Mouse (Mus musculus) liver, embryonic 14.5 days (tissue): ENCODE data around the gene Osbpl11. TPM values are rescaled to one million over a fixed set of nuclear protein-coding genes. Genes with fewer than 3 reads are reported as not detected.

Experiments used
- ATAC-seq: fragments of 200-750 bp; cut with Nextera tagmentation; 2 replicates; pipeline ENCODE4 v1.8.0; 2017; ENCODE audit warnings: moderate number of reproducible peaks, mild to moderate bottlenecking, moderate library complexity; ENCODE audit not compliant: insufficient read depth
- DNase-seq, 3 experiments: peaks; one replicate each; pipeline ENCODE4 v3.0.0-alpha.2; 2012 to 2013; ENCODE audit warnings: low read depth in 3 of 3, low spot score in 3 of 3
- H3K27ac ChIP-seq: fragments of 300-500 bp; sonication (generic); 2 replicates; pipeline ENCODE4 v1.5.1; 2014; ENCODE audit warnings: moderate library complexity, mild to moderate bottlenecking, control low read depth, inconsistent platforms
- H3K27me3 ChIP-seq: fragments of 300-500 bp; sonication (generic); 2 replicates; pipeline ENCODE4 v1.6.1; 2014; ENCODE audit warnings: mild to moderate bottlenecking, low read length, moderate library complexity; ENCODE audit not compliant: control insufficient read depth, insufficient read depth
- H3K36me3 ChIP-seq: fragments of 300-500 bp; sonication (generic); replicated peaks from 2 replicates; pipeline ENCODE4 v1.6.1; 2014; ENCODE audit warnings: low read depth; ENCODE audit not compliant: control insufficient read depth, insufficient read depth
- H3K4me1 ChIP-seq, 2 experiments: fragments of 200-500 bp in 1 of 2; fragments of 300-500 bp in 1 of 2; sonication (generic) in 1 of 2; replicated peaks; 2 replicates each; pipeline ENCODE4 v1.6.1; 2012 to 2014; ENCODE audit warnings: antibody characterized with exemption in 1 of 2, inconsistent platforms in 1 of 2, low read length in 1 of 2; ENCODE audit not compliant: control insufficient read depth in 2 of 2, insufficient read depth in 2 of 2
- H3K4me2 ChIP-seq: fragments of 300-500 bp; sonication (generic); 2 replicates; pipeline ENCODE4 v1.6.1; 2014; ENCODE audit warnings: low read depth, mild to moderate bottlenecking, control low read depth, moderate library complexity
- H3K4me3 ChIP-seq, 2 experiments: fragments of 200-500 bp in 1 of 2; fragments of 300-500 bp in 1 of 2; sonication (generic) in 1 of 2; 2 replicates each; pipeline ENCODE4 v1.5.1; 2012 to 2014; ENCODE audit warnings: low read depth in 2 of 2, low read length in 2 of 2, mild to moderate bottlenecking in 2 of 2, control low read depth in 1 of 2, inconsistent platforms in 1 of 2, moderate library complexity in 1 of 2; ENCODE audit not compliant: insufficient read depth in 1 of 2
- H3K9ac ChIP-seq: fragments of 300-500 bp; sonication (generic); replicated peaks from 2 replicates; pipeline ENCODE4 v1.6.1; 2014; ENCODE audit warnings: mild to moderate bottlenecking, control low read depth, moderate library complexity
- H3K9me3 ChIP-seq: fragments of 300-500 bp; sonication (generic); 2 replicates; pipeline ENCODE4 v1.6.1; 2016; ENCODE audit warnings: low read length, mixed read lengths; ENCODE audit not compliant: control insufficient read depth
- CTCF ChIP-seq: IDR thresholded peaks from 2 replicates; pipeline ENCODE4 v1.5.1; 2016; ENCODE audit warnings: antibody characterized with exemption, low read depth, control low read depth
- EP300 ChIP-seq: IDR thresholded peaks from 2 replicates; pipeline ENCODE4 v1.6.1; 2016; ENCODE audit warnings: antibody characterized with exemption, low read depth
- WGBS: fragments of 180-500 bp; shearing (Covaris S2); extraction: QIAGEN DNeasy Blood & Tissue Kit; methylation state at CpG from one replicate; pipeline ENCODE4 v1.1.7; 2014; ENCODE audit not compliant: insufficient replicate concordance; 5-methylcytosine and 5-hydroxymethylcytosine counted together
- polyA plus RNA-seq, 2 experiments: library from polyadenylated mRNA; depleted of rRNA in 1 of 2; stranded (reverse) in 1 of 2; unstranded in 1 of 2; fragments of >200 nt; fragmentation: Nextera tagmentation in 1 of 2; extraction: Ambion mirVana in 1 of 2; gene quantifications; 2 replicates each; pipeline versions ENCODE4 v1.2.1 to v1.2.3; 2012 to 2014

Osbpl11 gene
- polyA plus RNA-seq, 2 experiments: 3.3 to 4.3 TPM

DNA sequence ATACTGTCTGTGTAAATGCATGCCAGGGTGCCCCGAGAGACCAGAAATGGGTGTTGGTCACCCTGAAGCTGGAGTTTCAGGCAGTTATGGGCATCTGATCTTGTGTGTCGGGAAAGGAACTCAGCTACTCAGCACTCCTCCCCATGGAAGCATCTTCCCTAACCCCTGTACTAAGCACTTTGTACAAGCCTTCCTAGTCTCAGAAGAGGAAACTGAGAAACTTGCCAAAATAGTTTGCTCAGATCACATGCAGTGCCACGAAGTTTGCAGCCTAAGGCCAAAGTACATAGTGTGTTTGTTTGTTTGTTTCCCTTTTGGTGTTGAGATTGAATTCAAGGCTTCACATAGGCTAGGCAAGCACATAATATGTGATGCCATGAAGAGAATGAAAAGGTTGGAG is 5.0 kb upstream of the Osbpl11 start:
- no peaks in the 10 kb centered on the region for H3K9me3 ChIP-seq
- DNase-seq (no peak), ATAC-seq (no peak)
- H3K36me3 ChIP-seq: no peaks in the 10 kb centered on the region
- H3K9ac ChIP-seq: no peak overlapping the region
- H3K27ac ChIP-seq: no peak overlapping the region
- peaks cover 0 to 4% of the 10 kb centered on the region in 2 experiments; a peak in 1 of 4 replicates for H3K4me1 ChIP-seq
- H3K27me3 ChIP-seq: no peaks in the 10 kb centered on the region
- H3K4me3 ChIP-seq: no peak overlapping the region
- no peak for TF ChIP-seq CTCF
- no peak for TF ChIP-seq EP300
- WGBS: 52% methylated on average over 3 of the region's 3 CpGs
- no peak overlapping the region for H3K4me2 ChIP-seq

DNA sequence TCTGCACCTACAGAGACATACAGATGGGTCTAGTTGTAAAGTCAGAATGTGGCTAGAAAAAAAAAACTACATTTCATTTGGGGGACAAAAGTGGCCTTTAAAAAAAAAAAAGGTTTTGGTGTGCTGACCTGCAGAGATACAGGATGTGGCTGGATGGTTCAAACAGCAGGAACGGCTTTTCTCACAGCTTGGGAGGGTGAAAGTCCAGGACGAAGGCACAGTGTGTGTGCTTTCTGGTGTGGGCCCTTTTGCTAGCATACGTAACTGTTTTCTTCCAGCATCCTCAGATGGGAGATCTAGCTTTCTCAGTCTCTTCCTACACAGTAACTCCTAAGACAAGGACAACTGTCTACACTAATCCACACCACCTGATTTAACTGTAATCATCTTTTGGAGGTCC is 4.1 kb upstream of the Osbpl11 start:
- no peaks in the 10 kb centered on the region for H3K36me3 ChIP-seq
- no peak for ATAC-seq
- no peak for TF ChIP-seq EP300
- no peak for TF ChIP-seq CTCF
- no peak overlapping the region for H3K4me2 ChIP-seq
- no peak overlapping the region for H3K9ac ChIP-seq
- no peak overlapping the region for H3K4me3 ChIP-seq
- H3K27ac ChIP-seq: no peak overlapping the region
- H3K4me1 ChIP-seq: peaks cover under 1 to 5% of the 10 kb centered on the region in 2 experiments; a peak in 3 of 4 replicates
- H3K27me3 ChIP-seq: no peaks in the 10 kb centered on the region
- WGBS: 65% methylated on average over 3 of the region's 3 CpGs
- no peak for DNase-seq
- no peaks in the 10 kb centered on the region for H3K9me3 ChIP-seq

DNA sequence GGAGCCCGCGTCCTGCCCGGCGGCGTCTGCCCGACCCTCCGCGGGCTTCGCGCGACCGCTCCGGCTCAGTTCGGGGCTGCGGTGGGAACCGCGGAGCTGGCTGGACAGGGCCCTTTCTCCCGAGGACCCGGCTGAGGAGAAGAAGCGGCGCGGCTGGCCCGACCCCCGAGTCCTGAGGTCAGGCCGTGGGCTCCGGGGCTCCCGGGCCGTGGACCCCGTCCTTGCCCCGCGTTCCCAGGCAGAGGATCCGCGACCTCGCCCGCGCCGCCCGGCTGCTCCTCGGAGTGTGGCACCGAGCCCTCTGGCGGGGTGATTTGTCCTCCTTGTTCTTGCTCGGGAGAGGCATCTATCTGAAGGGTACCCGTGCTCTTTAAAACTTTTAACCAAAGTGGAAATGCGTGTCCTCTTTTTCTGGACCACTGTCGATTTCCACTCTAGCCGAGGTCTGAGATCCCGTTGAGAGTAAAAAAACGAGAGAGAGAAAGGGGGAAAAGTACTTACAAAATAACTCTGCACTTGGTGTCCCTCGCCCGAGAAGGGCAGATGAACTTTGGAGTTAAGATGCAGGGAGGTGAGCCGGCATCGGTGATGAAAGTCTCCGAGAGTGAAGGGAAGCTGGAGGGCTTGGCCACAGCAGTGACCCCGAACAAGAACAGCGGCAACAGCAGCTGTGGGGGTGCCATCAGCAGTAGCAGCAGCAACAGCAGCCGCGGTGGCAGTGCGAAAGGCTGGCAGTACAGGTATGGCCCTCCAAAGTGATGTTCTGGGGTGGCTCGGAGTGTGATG is 583 bp downstream of the Osbpl11 start:
- Histone ChIP-seq H3K36me3 (no peaks in the 10 kb centered on the region), H3K27me3 (no peaks in the 10 kb centered on the region), H3K27ac (peak overlapping the region; percentile 65), H3K4me1 (peaks cover 6 to 9% of the 10 kb centered on the region in 2 experiments), H3K4me2 (peak overlapping the region; percentile 98), H3K9me3 (no peaks in the 10 kb centered on the region), H3K9ac (peak overlapping the region; percentile 99), H3K4me3 (peak overlapping the region; percentile 65 to 99)
- TF ChIP-seq CTCF: peak; percentile 18; the same call in 1 of the 2 replicates
- no peak for TF ChIP-seq EP300
- ATAC-seq (peak; percentile 76), DNase-seq (peak in 1 of 3 experiments; percentile 35)
- under 1% methylated on average over 56 of the region's 59 CpGs for WGBS

DNA sequence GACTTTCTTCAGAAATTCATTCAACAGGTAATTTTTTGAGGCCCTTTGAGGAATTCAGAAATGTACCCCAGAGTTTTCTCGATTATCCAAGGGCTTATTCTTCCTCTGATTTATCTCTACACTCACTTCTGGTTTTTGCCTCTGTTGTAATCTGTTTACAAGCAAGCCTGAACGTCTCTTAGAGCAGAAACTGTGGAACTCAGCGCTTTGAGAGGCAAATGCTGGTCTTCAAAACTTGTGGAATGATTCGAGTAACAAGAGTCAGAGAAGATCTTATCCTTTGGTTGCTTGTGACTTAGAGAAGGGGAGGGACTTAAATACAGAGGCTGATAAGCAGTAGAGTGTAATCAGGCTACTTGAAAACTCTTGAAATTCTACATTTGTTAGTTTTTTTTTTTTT is 1.3 kb downstream of the Osbpl11 start:
- peak overlapping the region; percentile 99 for H3K9ac ChIP-seq
- H3K27ac ChIP-seq: no peak overlapping the region
- 6% methylated on average over 4 of the region's 4 CpGs for WGBS
- no peaks in the 10 kb centered on the region for H3K27me3 ChIP-seq
- peaks cover 4 to 9% of the 10 kb centered on the region in 2 experiments for H3K4me1 ChIP-seq
- TF ChIP-seq CTCF: no peak
- no peak for TF ChIP-seq EP300
- peak overlapping the region; percentile 65 to 99 for H3K4me3 ChIP-seq
- H3K36me3 ChIP-seq: no peaks in the 10 kb centered on the region
- H3K4me2 ChIP-seq: peak overlapping the region; percentile 98
- H3K9me3 ChIP-seq: no peaks in the 10 kb centered on the region
- no peak for ATAC-seq
- DNase-seq: peak in 1 of 3 experiments; percentile 20

DNA sequence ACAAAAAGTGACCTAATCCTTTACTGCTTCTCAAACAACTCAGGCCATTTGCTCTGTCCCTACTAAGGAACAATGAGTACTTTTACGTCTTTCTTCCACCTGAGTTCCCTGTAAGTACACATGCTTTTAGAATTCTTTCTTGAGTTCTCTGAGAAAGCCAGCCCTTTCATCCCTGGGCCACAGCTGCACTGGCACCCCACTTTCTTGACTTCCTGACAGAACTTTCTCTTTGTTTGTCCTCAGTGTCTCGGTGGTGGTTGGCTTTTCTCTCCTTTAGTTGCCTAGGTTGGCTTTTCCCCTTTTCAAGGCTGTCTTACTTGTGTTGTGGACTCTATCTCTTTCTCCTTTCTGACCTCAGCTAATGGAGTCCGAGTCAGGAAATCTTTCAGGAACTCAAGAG is 3.2 kb downstream of the Osbpl11 start:
- TF ChIP-seq CTCF (no peak), EP300 (no peak)
- H3K4me1 ChIP-seq: peaks cover 4 to 9% of the 10 kb centered on the region in 2 experiments
- H3K36me3 ChIP-seq: no peaks in the 10 kb centered on the region
- H3K4me2 ChIP-seq: no peak overlapping the region
- no peaks in the 10 kb centered on the region for H3K27me3 ChIP-seq
- no peak for ATAC-seq
- H3K4me3 ChIP-seq: no peak overlapping the region
- no peak for DNase-seq
- WGBS: 53% methylated on average over 3 of the region's 3 CpGs
- no peak overlapping the region for H3K9ac ChIP-seq
- H3K9me3 ChIP-seq: no peaks in the 10 kb centered on the region
- H3K27ac ChIP-seq: no peak overlapping the region
